25 mouse cellular contexts compared by ENCODE assay signal in genomic region chr3:127529824-127530223, GRCm38 (mm10). TPM values are rescaled to one million over a fixed set of nuclear protein-coding genes. Genes with fewer than 3 reads are reported as not detected.
DNase-seq lines count a peak whose midpoint lies in the region; ATAC-seq and TF ChIP-seq lines count a peak whose summit lies in the region.
"Had no signal": no experiment of that assay in that cellular context is flagged by ENCODE, and none has a peak within 500 bp of the region (broad histone marks: within the 10 kb centered on the region; RNA-seq: fewer than 3 reads in every experiment).

No protein-coding gene starts in this region.

- ATAC-seq in heart, embryonic 11.5 days (replicated peaks; ENCODE audit: insufficient number of reproducible peaks, low FRiP score, low TSS enrichment), result no peak
- ATAC-seq in heart, postnatal 0 days (ENCODE audit: insufficient read depth, low read depth), result no peak
- 0 out of 2 replicates have a peak, but pooled peaks have one; percentile 54 for ATAC-seq in G1E (ENCODE audit: extremely low read depth, insufficient number of reproducible peaks, low FRiP score, poor library complexity, severe bottlenecking)
- ATAC-seq: CD4-positive, CD25-positive, alpha-beta regulatory T cell, adult 4 months; forebrain, embryonic 14.5 days; forebrain, embryonic 16.5 days had no signal

- no peak overlapping the region for H3K4me2 ChIP-seq in heart, embryonic 11.5 days
- no peak overlapping the region for H3K4me2 ChIP-seq in heart, postnatal 0 days (ENCODE audit: low read depth, low read length)
- H3K4me2 ChIP-seq: embryonic facial prominence, embryonic 13.5 days; embryonic facial prominence, embryonic 15.5 days; forebrain, embryonic 12.5 days had no signal

- no peaks in the 10 kb centered on the region for H3K9me3 ChIP-seq in heart, embryonic 11.5 days (replicated peaks; ENCODE audit: control insufficient read depth, low read length)
- no peaks in the 10 kb centered on the region for H3K9me3 ChIP-seq in heart, postnatal 0 days (replicated peaks; ENCODE audit: control insufficient read depth, low read length)
- no peaks in the 10 kb centered on the region for H3K9me3 ChIP-seq in G1E (replicated peaks)
- H3K9me3 ChIP-seq: embryonic facial prominence, embryonic 13.5 days; embryonic facial prominence, embryonic 15.5 days; forebrain, embryonic 10.5 days; forebrain, embryonic 12.5 days had no signal

- no peak for TF ChIP-seq EP300 in heart, postnatal 0 days (IDR thresholded peaks at IDR 0.05; ENCODE audit: low read depth)

- H3K27me3 ChIP-seq in heart, embryonic 11.5 days (ENCODE audit: control insufficient read depth, insufficient read depth, low read length), result no peaks in the 10 kb centered on the region
- no peaks in the 10 kb centered on the region for H3K27me3 ChIP-seq in heart, postnatal 0 days (ENCODE audit: control insufficient read depth, insufficient read depth, low read length)
- H3K27me3 ChIP-seq in G1E (ENCODE audit: insufficient read depth, low read length), result no peaks in the 10 kb centered on the region
- H3K27me3 ChIP-seq: CH12.LX; embryonic facial prominence, embryonic 13.5 days; embryonic facial prominence, embryonic 15.5 days; forebrain, embryonic 12.5 days had no signal

- peak; percentile 71 for DNase-seq in heart, adult 11 months
- DNase-seq in heart, postnatal 0 days (ENCODE audit: low spot score), result no peak
- DNase-seq in heart, postnatal 4 days, result no peak
- DNase-seq in G1E (ENCODE audit: low spot score), result no peak
- DNase-seq: adrenal gland, adult 2 months; adrenal gland, postnatal 10 days; adrenal gland, postnatal 25 days; B cell, adult 2 months; cerebellum, adult 11 months; cerebellum, adult 18-20 months; cerebellum, adult 8-10 months; cerebellum, adult 9-11 months; cerebellum, postnatal 14 days; cerebellum, postnatal 36 days; embryo, embryonic 11 days had no signal

- no peaks in the 10 kb centered on the region for H3K36me3 ChIP-seq in heart, embryonic 11.5 days (ENCODE audit: control insufficient read depth, insufficient read depth, low read length)
- H3K36me3 ChIP-seq in heart, postnatal 0 days (replicated peaks; ENCODE audit: control insufficient read depth, insufficient read depth, low read length), result no peaks in the 10 kb centered on the region
- H3K36me3 ChIP-seq in G1E (replicated peaks), result no peaks in the 10 kb centered on the region
- H3K36me3 ChIP-seq: embryonic facial prominence, embryonic 13.5 days; embryonic facial prominence, embryonic 15.5 days; forebrain, embryonic 12.5 days had no signal

- H3K9ac ChIP-seq in heart, embryonic 11.5 days (ENCODE audit: low read depth, low read length), result no peak overlapping the region
- 0 out of 2 replicates have a peak overlapping the region, but pooled peaks have one; percentile 17 for H3K9ac ChIP-seq in heart, postnatal 0 days (replicated peaks; ENCODE audit: low read depth, low read length)
- H3K9ac ChIP-seq: embryonic facial prominence, embryonic 13.5 days; embryonic facial prominence, embryonic 15.5 days; forebrain, embryonic 12.5 days had no signal

- peaks cover under 1% of the 10 kb centered on the region; the same call in 1 of the 2 replicates for H3K4me1 ChIP-seq in heart, embryonic 11.5 days (ENCODE audit: control insufficient read depth, insufficient read depth, low read length)
- 0 out of 2 replicates have a peak, but pooled peaks cover 10% of the 10 kb centered on the region for H3K4me1 ChIP-seq in heart, postnatal 0 days (ENCODE audit: control insufficient read depth, insufficient read depth)
- peaks cover 22% of the 10 kb centered on the region for H3K4me1 ChIP-seq in G1E (ENCODE audit: insufficient read depth, low read depth, low read length)
- H3K4me1 ChIP-seq: embryonic facial prominence, embryonic 13.5 days; embryonic facial prominence, embryonic 15.5 days; forebrain, embryonic 12.5 days had no signal

- no peak for TF ChIP-seq CTCF in heart, postnatal 0 days (IDR thresholded peaks at IDR 0.05; ENCODE audit: low read depth)
- no peak for TF ChIP-seq CTCF in G1E (IDR thresholded peaks at IDR 0.05; ENCODE audit: low read depth, low read length)

- H3K4me3 ChIP-seq in heart, embryonic 11.5 days (ENCODE audit: low read depth, low read length), result no peak overlapping the region
- no peak overlapping the region for H3K4me3 ChIP-seq in heart, postnatal 0 days (ENCODE audit: low read depth, low read length)
- H3K4me3 ChIP-seq in G1E (ENCODE audit: low read depth, low read length), result no peak overlapping the region
- H3K4me3 ChIP-seq: embryonic facial prominence, embryonic 13.5 days; embryonic facial prominence, embryonic 15.5 days; erythroblast, embryonic 14.5 days; forebrain, embryonic 10.5 days; forebrain, embryonic 12.5 days had no signal

- 73% methylated on average over 4 of the region's 4 CpGs for WGBS in heart, embryonic 11.5 days (ENCODE audit: insufficient replicate concordance)
- WGBS in heart, postnatal 0 days, result 73% methylated on average over 4 of the region's 4 CpGs

- H3K27ac ChIP-seq in heart, embryonic 11.5 days (ENCODE audit: low read depth, low read length), result no peak overlapping the region
- no peak overlapping the region for H3K27ac ChIP-seq in heart, postnatal 0 days (ENCODE audit: low read depth)
- H3K27ac ChIP-seq: embryonic facial prominence, embryonic 13.5 days; embryonic facial prominence, embryonic 15.5 days; forebrain, embryonic 12.5 days had no signal

RNA-seq across cellular contexts. Expression of gene Larp7, which starts 23.3 kb away (rescaled TPM):
- polyA plus RNA-seq in heart, embryonic 11.5 days (2014; fragmentation: Nextera tagmentation; extraction: Ambion mirVana), result 62.3 and 64.4 TPM in 2 replicates
- total RNA-seq in heart, postnatal 0 days (2014; rRNA removed; ENCODE audit: low replicate concordance), result 8.2 and 16.5 TPM in 2 replicates
- polyA plus RNA-seq in heart, postnatal 0 days (2015; fragmentation: Nextera tagmentation; extraction: Ambion mirVana), result 36.5 and 41.5 TPM in 2 replicates
- 10 to 100 TPM; 45.7 to 47.6 TPM for total RNA-seq in heart, postnatal 4 days (2021)
- total RNA-seq in G1E (2014; fragmentation: Nextera tagmentation) (76.6 and 86.7 TPM in 2 replicates), G1E (2017) (88.3 and 111 TPM in 2 replicates)
- polyA plus RNA-seq in G1E (2012), result 44.9 and 48.0 TPM in 2 replicates
- polyA plus RNA-seq: adrenal gland, adult 2 months had no signal

RNA-seq across cellular contexts. Expression of gene Zgrf1, which starts 23.5 kb away (rescaled TPM):
- polyA plus RNA-seq in heart, embryonic 11.5 days (2014; fragmentation: Nextera tagmentation; extraction: Ambion mirVana), result 7.6 and 10.7 TPM in 2 replicates
- total RNA-seq in heart, postnatal 0 days (2014; rRNA removed; ENCODE audit: low replicate concordance), result 5.9 and 6.4 TPM in 2 replicates
- polyA plus RNA-seq in heart, postnatal 0 days (2015; fragmentation: Nextera tagmentation; extraction: Ambion mirVana), result 1.9 and 2.3 TPM in 2 replicates
- 1 to 10 TPM; 8.6 to 9.1 TPM for total RNA-seq in heart, postnatal 4 days (2021)
- total RNA-seq in G1E (2014; fragmentation: Nextera tagmentation) (84.1 and 106 TPM in 2 replicates), G1E (2017) (33.4 and 36.5 TPM in 2 replicates)
- 1.6 and 2.4 TPM in 2 replicates for polyA plus RNA-seq in G1E (2012)

RNA-seq across cellular contexts. Expression of gene Ank2, which starts 30.7 kb away (rescaled TPM):
- polyA plus RNA-seq in heart, embryonic 11.5 days (2014; fragmentation: Nextera tagmentation; extraction: Ambion mirVana), result 30.8 and 31.8 TPM in 2 replicates
- total RNA-seq in heart, postnatal 0 days (2014; rRNA removed; ENCODE audit: low replicate concordance), result 138 and 177 TPM in 2 replicates
- 38.8 and 45.1 TPM in 2 replicates for polyA plus RNA-seq in heart, postnatal 0 days (2015; fragmentation: Nextera tagmentation; extraction: Ambion mirVana)
- 100 to 1,000 TPM; 223 to 230 TPM for total RNA-seq in heart, postnatal 4 days (2021)
- total RNA-seq in G1E (2014; fragmentation: Nextera tagmentation), result 95.5 and 139 TPM in 2 replicates
- 52.9 and 57.8 TPM in 2 replicates for total RNA-seq in G1E (2017)
- polyA plus RNA-seq in G1E (2012), result 18.9 and 25.2 TPM in 2 replicates
